Mouse (Mus musculus) hindbrain, embryonic 12.5 days (tissue): ENCODE data around the gene Ebf1. TPM values are rescaled to one million over a fixed set of nuclear protein-coding genes. Genes with fewer than 3 reads are reported as not detected.

Source experiments
- ATAC-seq: fragments of 200-750 bp; cut with Nextera tagmentation; 2 replicates; pipeline ENCODE4 v1.8.0; 2017; ENCODE audit warnings: moderate TSS enrichment; ENCODE audit not compliant: low FRiP score
- H3K27ac ChIP-seq: fragments of 300-500 bp; sonication (generic); 2 replicates; pipeline ENCODE4 v1.5.1; 2016; ENCODE audit warnings: mild to moderate bottlenecking
- H3K27me3 ChIP-seq: fragments of 300-500 bp; sonication (generic); 2 replicates; pipeline ENCODE4 v1.6.1; 2016; ENCODE audit warnings: mild to moderate bottlenecking
- H3K36me3 ChIP-seq: fragments of 300-500 bp; sonication (generic); 2 replicates; pipeline ENCODE4 v1.6.1; 2016; ENCODE audit warnings: mild to moderate bottlenecking
- H3K4me1 ChIP-seq: fragments of 300-500 bp; sonication (generic); 2 replicates; pipeline ENCODE4 v1.6.1; 2016
- H3K4me2 ChIP-seq: fragments of 300-500 bp; sonication (generic); replicated peaks from 2 replicates; pipeline ENCODE4 v1.6.1; 2016; ENCODE audit warnings: mild to moderate bottlenecking
- H3K4me3 ChIP-seq: fragments of 300-500 bp; sonication (generic); 2 replicates; pipeline ENCODE4 v1.5.1; 2016; ENCODE audit warnings: mild to moderate bottlenecking
- H3K9ac ChIP-seq: fragments of 300-500 bp; sonication (generic); 2 replicates; pipeline ENCODE4 v1.6.1; 2016; ENCODE audit warnings: mild to moderate bottlenecking, moderate library complexity
- H3K9me3 ChIP-seq: fragments of 300-500 bp; sonication (generic); replicated peaks from 2 replicates; pipeline ENCODE4 v1.6.1; 2016; ENCODE audit warnings: mild to moderate bottlenecking
- WGBS: fragments of 180-500 bp; shearing (Covaris S2); methylation state at CpG from one replicate; pipeline ENCODE4 v1.1.7; 2016; 5-methylcytosine and 5-hydroxymethylcytosine counted together
- polyA plus RNA-seq: library from polyadenylated mRNA; unstranded; fragments of >200 nt; fragmentation: Nextera tagmentation; extraction: Ambion mirVana; gene quantifications from 2 replicates; pipeline ENCODE4 v1.2.1, GENCODE M21; 2016

Gene Ebf1
- polyA plus RNA-seq, 1 experiment from 2014 or later: 111 TPM

DNA sequence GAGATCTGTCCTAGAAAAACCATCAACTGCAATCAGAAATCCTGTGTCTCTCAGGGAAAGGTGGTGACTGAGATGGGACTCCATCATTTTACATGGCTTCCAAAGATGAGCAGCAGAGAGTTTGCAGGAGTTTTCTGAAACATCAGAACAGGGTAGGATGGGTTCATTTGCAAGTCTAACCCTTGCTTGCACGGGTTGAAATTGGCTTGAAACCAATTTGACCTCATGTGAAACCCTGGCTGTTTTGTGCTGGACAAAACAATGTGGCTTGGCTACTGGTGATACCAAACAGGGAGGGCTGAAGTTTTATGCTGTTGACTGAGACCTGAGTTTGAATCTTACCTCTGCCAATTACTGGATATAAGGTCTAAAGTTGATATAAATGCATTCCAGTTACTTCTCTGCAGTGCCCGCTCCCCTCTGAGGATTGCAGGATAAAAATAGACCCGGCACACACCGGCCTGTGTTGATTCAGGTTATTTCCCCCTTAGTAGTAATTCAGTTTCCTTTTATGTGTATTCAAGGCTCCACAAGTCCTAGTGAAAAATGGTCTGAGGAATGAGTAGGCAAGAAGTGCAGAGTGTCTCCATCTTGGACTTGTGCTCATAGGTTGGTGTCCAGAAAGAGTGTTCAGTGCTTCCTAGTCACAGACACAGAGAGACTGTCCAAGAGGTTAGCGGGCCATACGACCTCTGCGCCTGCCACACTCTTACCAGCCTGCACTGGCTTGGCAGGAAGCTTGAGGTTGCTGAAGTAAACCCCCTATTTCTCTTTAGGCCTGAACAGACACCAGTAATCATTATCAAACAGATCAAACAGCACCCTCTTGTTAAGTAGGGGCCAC, 147.1 kb downstream of the Ebf1 start:
- Histone ChIP-seq H3K4me1 (peaks cover 33% of the 10 kb centered on the region), H3K36me3 (no peaks in the 10 kb centered on the region), H3K27ac (no peak overlapping the region), H3K9ac (no peak overlapping the region), H3K4me2 (no peak overlapping the region), H3K9me3 (no peaks in the 10 kb centered on the region), H3K4me3 (no peak overlapping the region), H3K27me3 (no peaks in the 10 kb centered on the region)
- ATAC-seq: no peak
- 80% methylated on average over 7 of the region's 7 CpGs for WGBS

DNA sequence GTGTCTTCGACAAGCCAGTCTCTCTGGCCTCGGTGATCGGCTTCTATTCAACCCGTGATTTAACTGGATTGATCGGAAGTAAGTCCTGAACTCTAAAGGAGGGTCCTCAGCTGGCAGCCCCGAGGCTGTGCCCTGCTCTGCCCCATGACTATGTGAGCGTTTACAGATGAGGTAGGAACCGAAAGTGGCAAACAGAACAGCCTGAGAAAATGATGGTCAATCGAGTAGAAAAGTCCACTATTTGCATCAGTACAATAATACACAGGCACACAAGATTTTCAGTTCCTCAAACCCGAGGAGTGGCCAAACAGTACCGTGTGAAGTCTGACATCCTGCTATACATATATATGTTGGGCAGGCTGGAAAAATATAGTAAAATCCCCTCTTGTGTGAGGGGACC, 147.9 kb downstream of the Ebf1 start:
- no peak overlapping the region for H3K9ac ChIP-seq
- H3K27ac ChIP-seq: no peak overlapping the region
- no peak overlapping the region for H3K4me3 ChIP-seq
- ATAC-seq: no peak
- no peaks in the 10 kb centered on the region for H3K27me3 ChIP-seq
- H3K4me2 ChIP-seq: no peak overlapping the region
- WGBS: 59% methylated on average over 11 of the region's 11 CpGs
- H3K4me1 ChIP-seq: peaks cover 33% of the 10 kb centered on the region
- no peaks in the 10 kb centered on the region for H3K36me3 ChIP-seq
- H3K9me3 ChIP-seq: no peaks in the 10 kb centered on the region

DNA sequence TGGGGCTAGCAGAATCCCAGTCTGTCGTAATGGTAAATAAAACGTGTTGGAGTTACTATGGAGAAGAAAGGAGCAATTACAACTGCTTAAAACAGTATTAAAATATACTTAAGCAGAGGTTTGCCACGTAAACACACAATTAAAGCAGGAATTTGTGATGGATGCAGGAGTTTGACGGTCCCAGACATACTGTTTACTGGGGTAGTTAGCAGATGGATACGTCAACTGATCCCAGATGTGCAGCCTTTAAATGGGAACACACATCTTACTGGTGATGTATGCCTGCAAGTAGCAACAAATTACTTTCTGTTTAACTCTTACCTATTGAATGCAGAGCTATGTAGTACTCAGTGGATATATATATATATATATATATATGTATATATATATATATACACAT, 149.1 kb downstream of the Ebf1 start:
- H3K27me3 ChIP-seq: no peaks in the 10 kb centered on the region
- H3K4me2 ChIP-seq: no peak overlapping the region
- H3K9ac ChIP-seq: no peak overlapping the region
- peaks cover 35% of the 10 kb centered on the region for H3K4me1 ChIP-seq
- H3K36me3 ChIP-seq: no peaks in the 10 kb centered on the region
- 64% methylated on average over 5 of the region's 5 CpGs for WGBS
- H3K9me3 ChIP-seq: no peaks in the 10 kb centered on the region
- H3K4me3 ChIP-seq: no peak overlapping the region
- no peak for ATAC-seq
- H3K27ac ChIP-seq: no peak overlapping the region

DNA sequence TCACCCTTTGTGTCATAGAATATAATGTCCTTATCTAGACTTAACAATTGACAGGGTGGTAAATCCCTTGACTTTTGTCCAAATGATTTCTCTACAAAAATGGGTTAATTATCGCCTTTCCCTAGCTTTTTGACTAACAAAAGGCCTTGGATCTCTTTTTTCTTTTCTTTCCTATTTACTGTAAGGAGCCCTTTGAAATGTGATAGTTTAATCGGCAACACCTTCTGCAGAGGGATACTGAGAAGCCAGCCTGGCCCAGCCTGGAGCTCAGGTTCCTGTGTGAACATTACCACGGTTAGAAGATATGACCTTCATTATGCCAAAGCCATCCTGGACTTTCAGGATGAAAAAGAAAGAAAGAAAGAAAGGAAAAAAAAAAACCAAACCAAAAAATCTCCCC, 150.2 kb downstream of the Ebf1 start:
- H3K4me2 ChIP-seq: no peak overlapping the region
- peaks cover 28% of the 10 kb centered on the region for H3K4me1 ChIP-seq
- WGBS: 7% methylated on average over 3 of the region's 3 CpGs
- H3K27me3 ChIP-seq: no peaks in the 10 kb centered on the region
- no peak overlapping the region for H3K27ac ChIP-seq
- no peaks in the 10 kb centered on the region for H3K36me3 ChIP-seq
- no peaks in the 10 kb centered on the region for H3K9me3 ChIP-seq
- H3K4me3 ChIP-seq: no peak overlapping the region
- ATAC-seq: no peak
- no peak overlapping the region for H3K9ac ChIP-seq

DNA sequence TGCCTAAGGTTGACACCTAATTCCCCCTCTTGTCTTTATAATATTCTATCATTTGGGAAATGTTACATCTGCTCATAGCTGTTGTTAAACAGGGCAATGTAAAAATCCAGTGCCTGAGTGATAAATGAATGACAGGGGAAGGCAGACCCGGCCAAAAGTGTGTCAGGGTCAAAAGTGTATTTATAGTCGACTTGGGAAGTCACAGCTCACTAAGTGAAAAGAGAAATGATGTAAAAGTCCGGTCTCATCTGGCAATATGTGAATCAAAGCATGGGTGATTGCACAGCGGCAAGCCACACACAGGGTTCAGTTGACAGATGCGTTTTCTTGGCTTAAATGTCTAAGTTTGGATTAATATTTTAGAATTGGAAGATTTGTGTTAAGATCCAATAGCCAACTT, 151.2 kb downstream of the Ebf1 start:
- 73% methylated on average over 5 of the region's 5 CpGs for WGBS
- H3K36me3 ChIP-seq: no peaks in the 10 kb centered on the region
- no peak overlapping the region for H3K4me3 ChIP-seq
- no peak overlapping the region for H3K4me2 ChIP-seq
- H3K9ac ChIP-seq: no peak overlapping the region
- no peaks in the 10 kb centered on the region for H3K9me3 ChIP-seq
- ATAC-seq: no peak
- H3K27ac ChIP-seq: no peak overlapping the region
- peaks cover 28% of the 10 kb centered on the region for H3K4me1 ChIP-seq
- H3K27me3 ChIP-seq: no peaks in the 10 kb centered on the region

DNA sequence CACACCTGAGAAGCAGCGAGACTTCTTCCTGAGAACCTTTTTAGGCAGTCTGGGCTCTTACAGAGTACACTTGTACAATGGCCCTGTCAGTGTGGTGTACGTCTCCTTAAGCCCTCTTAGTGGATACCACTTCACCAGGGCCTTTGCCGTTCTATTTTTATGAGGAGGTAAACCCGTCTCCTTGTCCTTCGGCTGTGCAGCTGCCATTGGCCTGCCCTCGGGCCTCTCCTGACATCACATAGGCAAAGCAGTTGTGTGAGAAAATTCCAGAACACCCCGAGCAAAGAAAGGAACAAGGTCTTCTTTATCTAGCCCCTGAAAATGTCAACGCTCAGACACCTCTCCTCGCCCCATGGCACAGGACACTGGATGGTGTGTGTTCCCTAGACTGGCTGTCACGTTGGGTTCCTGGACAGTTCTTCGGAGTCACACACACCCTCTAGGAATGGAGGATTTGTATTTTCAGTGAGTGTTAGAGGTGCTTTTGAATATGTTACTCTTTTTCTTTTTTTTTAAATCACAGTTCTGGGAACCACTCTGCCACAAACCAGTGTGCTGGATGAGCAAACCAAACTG, 154.0 kb downstream of the Ebf1 start:
- H3K9ac ChIP-seq: no peak overlapping the region
- no peaks in the 10 kb centered on the region for H3K36me3 ChIP-seq
- 81% methylated on average over 11 of the region's 11 CpGs for WGBS
- no peaks in the 10 kb centered on the region for H3K27me3 ChIP-seq
- H3K4me3 ChIP-seq: no peak overlapping the region
- peaks cover 18% of the 10 kb centered on the region for H3K4me1 ChIP-seq
- no peak overlapping the region for H3K4me2 ChIP-seq
- H3K27ac ChIP-seq: no peak overlapping the region; the same call in 1 of the 2 replicates
- no peaks in the 10 kb centered on the region for H3K9me3 ChIP-seq
- no peak for ATAC-seq

DNA sequence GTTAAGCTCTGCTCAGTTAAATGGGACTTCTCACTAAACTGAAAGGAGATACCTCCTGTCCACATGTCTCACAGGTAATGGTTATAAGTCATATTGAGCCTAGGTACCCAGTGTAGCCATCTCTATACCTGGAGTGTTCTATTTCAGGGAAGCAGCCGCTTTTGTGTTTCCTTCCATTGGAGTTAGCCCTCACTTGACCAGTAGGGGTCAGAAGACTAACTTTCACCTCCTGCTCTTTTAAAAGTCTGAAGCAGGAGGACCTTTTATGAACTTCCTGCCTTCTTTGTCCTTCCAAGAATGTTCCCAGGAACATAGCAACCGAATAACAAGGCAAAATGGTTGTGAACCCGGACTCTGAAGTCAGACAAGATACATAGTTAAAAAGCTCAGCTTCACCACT, 157.3 kb downstream of the Ebf1 start:
- Histone ChIP-seq H3K9ac (no peak overlapping the region), H3K27me3 (no peaks in the 10 kb centered on the region), H3K4me3 (no peak overlapping the region), H3K4me2 (no peak overlapping the region), H3K9me3 (no peaks in the 10 kb centered on the region), H3K36me3 (no peaks in the 10 kb centered on the region), H3K27ac (no peak overlapping the region), H3K4me1 (peaks cover 21% of the 10 kb centered on the region)
- WGBS: 78% methylated on average over 3 of the region's 3 CpGs
- no peak for ATAC-seq

DNA sequence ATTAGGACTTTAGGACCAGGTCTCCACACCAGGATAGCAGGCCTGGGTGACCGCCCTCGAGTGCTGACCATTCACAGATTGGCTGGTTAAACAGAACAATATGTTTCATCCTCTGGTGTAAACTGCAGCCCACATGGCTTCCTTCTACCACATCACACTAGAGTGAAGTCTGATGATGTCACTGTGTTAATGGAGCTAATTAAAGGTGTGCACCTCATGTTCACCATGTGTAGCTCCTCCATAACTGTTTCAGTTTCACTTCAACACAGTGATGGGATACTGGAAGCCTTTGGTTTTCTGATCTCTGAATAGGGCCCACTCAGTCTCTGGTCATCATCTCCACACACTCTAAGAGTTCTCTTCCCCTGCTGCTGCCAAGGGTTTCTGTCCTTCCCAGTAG, 158.4 kb downstream of the Ebf1 start:
- Histone ChIP-seq H3K9ac (no peak overlapping the region), H3K4me3 (no peak overlapping the region), H3K27ac (no peak overlapping the region), H3K36me3 (no peaks in the 10 kb centered on the region), H3K4me2 (no peak overlapping the region), H3K4me1 (peaks cover 15% of the 10 kb centered on the region), H3K9me3 (no peaks in the 10 kb centered on the region), H3K27me3 (no peaks in the 10 kb centered on the region)
- no peak for ATAC-seq
- WGBS: 85% methylated on average over 2 of the region's 2 CpGs

DNA sequence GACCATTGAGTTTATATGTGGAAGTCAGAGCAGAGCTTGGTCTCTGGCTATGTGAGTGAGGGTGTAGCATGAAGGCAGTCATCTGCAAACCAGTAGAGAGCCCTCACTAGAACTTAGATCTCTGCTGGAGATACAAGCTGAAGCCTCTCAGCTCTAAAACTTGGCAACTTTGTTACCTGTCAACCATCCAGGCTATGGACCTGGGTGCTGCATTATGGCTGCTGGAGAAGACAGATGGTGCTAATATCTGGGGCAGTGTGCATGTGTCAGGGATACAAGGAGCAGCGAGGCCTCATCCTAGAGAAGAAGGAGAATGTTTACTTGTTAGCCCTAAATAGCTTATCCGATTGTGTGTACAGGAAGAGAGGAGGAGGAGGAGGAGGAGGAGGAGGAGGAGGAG, 159.4 kb downstream of the Ebf1 start:
- Histone ChIP-seq H3K36me3 (no peaks in the 10 kb centered on the region), H3K9me3 (no peaks in the 10 kb centered on the region), H3K4me3 (no peak overlapping the region), H3K9ac (no peak overlapping the region), H3K27ac (no peak overlapping the region), H3K27me3 (no peaks in the 10 kb centered on the region), H3K4me2 (no peak overlapping the region), H3K4me1 (peaks cover 15% of the 10 kb centered on the region)
- 60% methylated on average over 1 of the region's 2 CpGs for WGBS
- ATAC-seq: no peak

DNA sequence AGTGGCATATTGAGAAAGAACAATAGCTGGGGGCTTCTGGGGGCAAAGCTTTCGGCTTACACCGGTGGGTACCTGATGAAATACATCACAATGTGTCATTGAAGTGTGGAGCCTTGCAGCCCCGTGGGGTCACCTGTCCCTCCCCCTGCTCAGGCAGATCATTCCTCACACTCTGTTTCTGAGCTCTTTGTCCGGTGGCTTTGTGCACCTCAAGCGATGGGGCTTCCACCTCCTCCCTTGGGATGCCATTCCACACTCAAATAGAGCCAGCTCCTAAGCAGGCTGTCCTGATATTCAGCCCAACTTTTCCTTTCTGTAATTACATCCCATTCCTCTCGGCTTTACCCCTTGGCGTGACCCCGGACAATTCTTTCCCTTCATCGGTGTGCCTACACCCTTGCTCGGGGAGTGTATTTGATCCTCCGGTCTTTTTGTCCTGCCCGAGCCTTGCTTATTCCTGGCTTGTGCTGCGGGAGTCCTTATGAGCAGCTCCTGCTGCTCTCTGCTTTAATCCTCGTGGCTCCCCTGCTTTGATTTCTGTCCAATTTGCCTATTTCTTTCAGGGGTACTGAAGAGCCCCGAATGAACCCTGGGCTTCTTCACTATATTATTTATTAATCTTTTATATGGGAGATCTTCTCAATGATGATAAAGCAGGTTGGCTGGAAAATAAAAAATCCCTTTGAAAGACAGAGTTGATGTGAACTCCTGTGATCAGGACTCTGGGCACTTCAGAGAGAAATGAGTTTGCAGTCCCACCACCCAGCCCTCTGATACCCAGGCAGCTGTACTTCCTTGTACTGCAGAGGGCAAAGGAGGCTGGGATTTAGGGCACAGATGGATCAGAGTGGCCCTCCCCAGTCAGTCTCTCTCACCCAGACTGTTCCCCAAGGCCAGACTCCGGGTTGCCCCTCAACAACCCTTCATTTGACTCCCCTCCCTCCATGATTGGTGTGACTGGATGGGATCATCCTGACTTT, 160.5 kb downstream of the Ebf1 start:
- H3K9ac ChIP-seq: no peak overlapping the region
- H3K9me3 ChIP-seq: no peaks in the 10 kb centered on the region
- ATAC-seq: no peak
- H3K4me2 ChIP-seq: no peak overlapping the region
- peaks cover 10% of the 10 kb centered on the region for H3K4me1 ChIP-seq
- peak overlapping the region; percentile 36 for H3K27ac ChIP-seq
- H3K4me3 ChIP-seq: no peak overlapping the region
- 39% methylated on average over 16 of the region's 16 CpGs for WGBS
- H3K36me3 ChIP-seq: no peaks in the 10 kb centered on the region
- no peaks in the 10 kb centered on the region for H3K27me3 ChIP-seq

DNA sequence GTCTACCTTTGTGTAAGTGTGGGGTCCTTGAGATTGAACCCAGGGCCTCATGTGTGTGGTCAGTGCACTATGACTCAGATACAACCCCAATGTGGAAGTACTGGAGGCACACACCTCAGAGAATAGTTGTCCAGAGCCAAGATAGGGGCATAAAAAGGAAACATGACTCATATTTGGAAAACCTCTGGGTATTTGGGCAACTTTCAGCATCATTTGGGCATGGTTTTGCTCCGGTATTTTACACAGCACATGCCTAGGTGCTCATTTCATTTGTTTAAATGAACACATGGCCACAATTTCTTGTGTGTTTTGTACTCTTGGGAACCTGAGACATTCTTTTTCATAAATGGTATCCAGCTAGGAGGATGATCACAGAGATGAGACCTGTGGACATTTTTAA, 161.9 kb downstream of the Ebf1 start:
- no peak overlapping the region for H3K27ac ChIP-seq
- no peaks in the 10 kb centered on the region for H3K36me3 ChIP-seq
- peaks cover 10% of the 10 kb centered on the region for H3K4me1 ChIP-seq
- no peaks in the 10 kb centered on the region for H3K27me3 ChIP-seq
- no peak overlapping the region for H3K4me3 ChIP-seq
- WGBS: 96% methylated on average over 1 of the region's 1 CpGs
- ATAC-seq: no peak
- no peak overlapping the region for H3K4me2 ChIP-seq
- H3K9ac ChIP-seq: no peak overlapping the region
- no peaks in the 10 kb centered on the region for H3K9me3 ChIP-seq

DNA sequence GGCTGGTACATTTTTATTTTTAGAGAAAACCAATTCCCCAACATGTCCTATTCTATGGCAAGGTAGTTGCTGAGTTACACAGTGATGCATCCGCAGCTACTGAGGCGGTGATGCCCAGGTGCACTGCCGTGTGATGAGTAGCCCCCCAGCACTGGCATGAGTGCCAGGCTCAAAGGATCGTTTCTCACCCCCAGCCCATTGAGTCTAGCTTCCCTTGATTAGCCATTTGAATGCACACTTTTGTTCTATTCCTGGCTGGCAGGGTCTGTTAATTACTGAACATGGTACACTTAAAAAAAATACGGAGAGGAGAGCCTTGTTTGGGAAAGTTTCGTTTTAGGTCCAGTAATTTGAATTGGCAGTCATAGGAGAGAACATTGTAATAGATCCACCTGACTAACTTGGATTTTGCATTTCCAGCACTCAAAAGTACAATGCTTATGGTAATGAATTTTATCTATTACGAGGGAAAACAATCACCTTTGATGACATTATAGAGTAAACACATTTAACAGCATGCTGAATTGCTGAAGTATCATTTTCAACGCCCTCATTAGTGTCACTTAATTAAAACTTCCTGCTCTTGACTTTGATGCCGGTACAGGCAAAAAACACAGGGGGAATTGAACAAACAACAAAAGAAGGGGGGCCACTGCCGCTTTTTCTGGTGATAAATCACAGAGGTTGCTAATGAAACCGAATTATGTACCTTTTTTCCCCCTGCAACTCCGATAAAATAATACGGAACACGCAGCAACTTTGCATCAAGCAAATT, 167.3 kb downstream of the Ebf1 start:
- no peak for ATAC-seq
- Histone ChIP-seq H3K4me2 (no peak overlapping the region), H3K4me1 (peaks cover 14% of the 10 kb centered on the region), H3K9me3 (no peaks in the 10 kb centered on the region), H3K27me3 (no peaks in the 10 kb centered on the region), H3K9ac (no peak overlapping the region), H3K27ac (no peak overlapping the region), H3K36me3 (no peaks in the 10 kb centered on the region), H3K4me3 (no peak overlapping the region)
- whole genome bisulfite sequencing: 60% methylated on average over 14 of the region's 14 CpGs
